Mouse (Mus musculus) midbrain, embryonic 14.5 days (tissue): ENCODE measurements at regions not wholly inside any gene's neighbourhood (a gene's known extent, or its start where the extent isn't known, plus 50 kb on each side); places are given as distances from the start of the nearest gene placed in this dataset.

Experiments used
- ATAC-seq: fragments of 200-750 bp; cut with Nextera tagmentation; 2 replicates; pipeline ENCODE4 v1.8.0; 2017; ENCODE audit warnings: moderate number of reproducible peaks, moderate library complexity; ENCODE audit not compliant: low FRiP score, low TSS enrichment
- DNase-seq: peaks from one replicate; pipeline ENCODE4 v3.0.0-alpha.2; 2015
- H3K27ac ChIP-seq: fragments of 300-500 bp; sonication (generic); replicated peaks from 2 replicates; pipeline ENCODE4 v1.5.1; 2014; ENCODE audit warnings: mild to moderate bottlenecking, low read depth, low read length, moderate library complexity
- H3K27me3 ChIP-seq: fragments of 300-500 bp; sonication (generic); 2 replicates; pipeline ENCODE4 v1.6.1; 2014; ENCODE audit warnings: low read length, control low read depth, mixed read lengths; ENCODE audit not compliant: control insufficient read depth, insufficient read depth
- H3K36me3 ChIP-seq: fragments of 300-500 bp; sonication (generic); 2 replicates; pipeline ENCODE4 v1.6.1; 2014; ENCODE audit warnings: low read length, control low read depth; ENCODE audit not compliant: control insufficient read depth, insufficient read depth
- H3K4me1 ChIP-seq: fragments of 300-500 bp; sonication (generic); 2 replicates; pipeline ENCODE4 v1.6.1; 2014; ENCODE audit warnings: mild to moderate bottlenecking, antibody characterized with exemption, low read length, control low read depth; ENCODE audit not compliant: control insufficient read depth, insufficient read depth
- H3K4me2 ChIP-seq: fragments of 300-500 bp; sonication (generic); 2 replicates; pipeline ENCODE4 v1.6.1; 2014; ENCODE audit warnings: mild to moderate bottlenecking, low read length, moderate library complexity
- H3K4me3 ChIP-seq: fragments of 300-500 bp; sonication (generic); replicated peaks from 2 replicates; pipeline ENCODE4 v1.5.1; 2014; ENCODE audit warnings: low read depth, low read length
- H3K9ac ChIP-seq: fragments of 300-500 bp; sonication (generic); replicated peaks from 2 replicates; pipeline ENCODE4 v1.6.1; 2014; ENCODE audit warnings: mild to moderate bottlenecking, low read length, moderate library complexity
- H3K9me3 ChIP-seq: fragments of 300-500 bp; sonication (generic); 2 replicates; pipeline ENCODE4 v1.6.1; 2016; ENCODE audit warnings: low read length, control low read depth, mixed read lengths; ENCODE audit not compliant: control insufficient read depth
- WGBS: fragments of 180-500 bp; shearing (Covaris S2); extraction: QIAGEN DNeasy Blood & Tissue Kit; methylation state at CpG from one replicate; pipeline ENCODE4 v1.1.7; 2014; 5-methylcytosine and 5-hydroxymethylcytosine counted together

- Histone ChIP-seq H3K9me3 (no peaks in the 10 kb centered on the region), H3K9ac (no peak overlapping the region), H3K27ac (no peak overlapping the region), H3K27me3 (no peaks in the 10 kb centered on the region), H3K36me3 (no peaks in the 10 kb centered on the region), H3K4me1 (no peaks in the 10 kb centered on the region), H3K4me3 (no peak overlapping the region), H3K4me2 (no peak overlapping the region)
- WGBS: 84% methylated on average over 8 of the region's 8 CpGs
- no peak for ATAC-seq
- DNase-seq: no peak
Observed at GRCm38 (mm10) chr7:136002382-136002781, 286.2 kb upstream of the Mki67 start.

- Histone ChIP-seq H3K4me2 (no peak overlapping the region), H3K9me3 (no peaks in the 10 kb centered on the region), H3K27ac (no peak overlapping the region), H3K9ac (no peak overlapping the region), H3K4me1 (no peaks in the 10 kb centered on the region), H3K27me3 (no peaks in the 10 kb centered on the region), H3K36me3 (no peaks in the 10 kb centered on the region), H3K4me3 (no peak overlapping the region)
- DNase-seq (no peak), ATAC-seq (no peak)
- 83% methylated on average over 2 of the region's 2 CpGs for WGBS
Observed at GRCm38 (mm10) chr7:136003291-136003690, 287.1 kb upstream of the Mki67 start.

GRCm38 (mm10) chr7:136007796-136008455 is 291.8 kb upstream of the Mki67 start:
- peak; percentile 49 for DNase-seq

GRCm38 (mm10) chr7:136008486-136008885 is 292.3 kb upstream of the Mki67 start:
- ATAC-seq: no peak
- no peaks in the 10 kb centered on the region for H3K36me3 ChIP-seq
- H3K4me2 ChIP-seq: peak overlapping the region; percentile 39
- DNase-seq: no peak
- no peaks in the 10 kb centered on the region for H3K4me1 ChIP-seq
- 49% methylated on average over 6 of the region's 6 CpGs for WGBS
- H3K9me3 ChIP-seq: no peaks in the 10 kb centered on the region
- H3K27me3 ChIP-seq: no peaks in the 10 kb centered on the region
- H3K27ac ChIP-seq: no peak overlapping the region
- H3K9ac ChIP-seq: no peak overlapping the region
- H3K4me3 ChIP-seq: no peak overlapping the region

More at GRCm38 (mm10) chr7:136007796-136008455, 291.8 kb upstream of the Mki67 start:
- H3K9ac ChIP-seq: no peak overlapping the region
- H3K4me3 ChIP-seq: no peak overlapping the region
- WGBS: 44% methylated on average over 23 of the region's 23 CpGs
- no peaks in the 10 kb centered on the region for H3K27me3 ChIP-seq
- H3K36me3 ChIP-seq: no peaks in the 10 kb centered on the region
- no peaks in the 10 kb centered on the region for H3K9me3 ChIP-seq
- no peaks in the 10 kb centered on the region for H3K4me1 ChIP-seq
- peak overlapping the region; percentile 39 for H3K4me2 ChIP-seq
- H3K27ac ChIP-seq: no peak overlapping the region
- ATAC-seq: no peak

- H3K36me3 ChIP-seq: no peaks in the 10 kb centered on the region
- H3K27me3 ChIP-seq: no peaks in the 10 kb centered on the region
- H3K27ac ChIP-seq: no peak overlapping the region
- 66% methylated on average over 7 of the region's 7 CpGs for WGBS
- H3K9me3 ChIP-seq: no peaks in the 10 kb centered on the region
- H3K4me1 ChIP-seq: no peaks in the 10 kb centered on the region
- ATAC-seq (no peak), DNase-seq (peak; percentile 35)
- H3K4me3 ChIP-seq: no peak overlapping the region
- H3K4me2 ChIP-seq: no peak overlapping the region
- H3K9ac ChIP-seq: no peak overlapping the region
Observed at GRCm38 (mm10) chr7:136010013-136010412, 293.9 kb upstream of the Mki67 start.

GRCm38 (mm10) chr7:136014706-136015105 is 298.5 kb upstream of the Mki67 start:
- H3K4me1 ChIP-seq: no peaks in the 10 kb centered on the region
- no peak for ATAC-seq
- WGBS: 60% methylated on average over 4 of the region's 4 CpGs
- H3K4me3 ChIP-seq: no peak overlapping the region
- no peak overlapping the region for H3K9ac ChIP-seq
- H3K27me3 ChIP-seq: no peaks in the 10 kb centered on the region
- no peaks in the 10 kb centered on the region for H3K9me3 ChIP-seq
- no peak overlapping the region for H3K4me2 ChIP-seq
- no peaks in the 10 kb centered on the region for H3K36me3 ChIP-seq
- DNase-seq: no peak
- H3K27ac ChIP-seq: no peak overlapping the region

GRCm38 (mm10) chr7:136016918-136017317 is 300.8 kb upstream of the Mki67 start:
- Histone ChIP-seq H3K4me3 (no peak overlapping the region), H3K9me3 (no peaks in the 10 kb centered on the region), H3K9ac (no peak overlapping the region), H3K27me3 (no peaks in the 10 kb centered on the region), H3K36me3 (no peaks in the 10 kb centered on the region), H3K27ac (no peak overlapping the region), H3K4me1 (no peaks in the 10 kb centered on the region), H3K4me2 (no peak overlapping the region)
- ATAC-seq (no peak), DNase-seq (no peak)
- WGBS: 75% methylated on average over 8 of the region's 8 CpGs

- no peak for DNase-seq
- 74% methylated on average over 7 of the region's 7 CpGs for WGBS
- no peak overlapping the region for H3K27ac ChIP-seq
- no peaks in the 10 kb centered on the region for H3K27me3 ChIP-seq
- no peaks in the 10 kb centered on the region for H3K9me3 ChIP-seq
- H3K36me3 ChIP-seq: no peaks in the 10 kb centered on the region
- ATAC-seq: no peak
- H3K4me2 ChIP-seq: no peak overlapping the region
- H3K4me1 ChIP-seq: no peaks in the 10 kb centered on the region
- no peak overlapping the region for H3K9ac ChIP-seq
- H3K4me3 ChIP-seq: no peak overlapping the region
Observed at GRCm38 (mm10) chr7:136020577-136020976, 304.4 kb upstream of the Mki67 start.

- Histone ChIP-seq H3K9me3 (no peaks in the 10 kb centered on the region), H3K27ac (no peak overlapping the region), H3K4me2 (no peak overlapping the region), H3K27me3 (no peaks in the 10 kb centered on the region), H3K36me3 (no peaks in the 10 kb centered on the region), H3K4me1 (no peaks in the 10 kb centered on the region), H3K4me3 (no peak overlapping the region), H3K9ac (no peak overlapping the region)
- ATAC-seq (no peak), DNase-seq (no peak)
- WGBS: 68% methylated on average over 2 of the region's 2 CpGs
Observed at GRCm38 (mm10) chr7:136021071-136021470, 304.9 kb upstream of the Mki67 start.
